Mouse (Mus musculus) megakaryocyte, embryonic 14.5 days (primary cell): Measurements from ENCODE around the gene Fam222b.

ENCODE experiments used
- FLI1 ChIP-seq: IDR thresholded peaks from 2 replicates; pipeline ENCODE4 v1.6.1; 2012; ENCODE audit warnings: low read length, inconsistent platforms, mixed read lengths
- GATA1 ChIP-seq: IDR thresholded peaks from 3 replicates; pipeline ENCODE4 v1.6.1; 2012; ENCODE audit warnings: mixed read lengths, low read length, inconsistent platforms, borderline replicate concordance

DNA sequence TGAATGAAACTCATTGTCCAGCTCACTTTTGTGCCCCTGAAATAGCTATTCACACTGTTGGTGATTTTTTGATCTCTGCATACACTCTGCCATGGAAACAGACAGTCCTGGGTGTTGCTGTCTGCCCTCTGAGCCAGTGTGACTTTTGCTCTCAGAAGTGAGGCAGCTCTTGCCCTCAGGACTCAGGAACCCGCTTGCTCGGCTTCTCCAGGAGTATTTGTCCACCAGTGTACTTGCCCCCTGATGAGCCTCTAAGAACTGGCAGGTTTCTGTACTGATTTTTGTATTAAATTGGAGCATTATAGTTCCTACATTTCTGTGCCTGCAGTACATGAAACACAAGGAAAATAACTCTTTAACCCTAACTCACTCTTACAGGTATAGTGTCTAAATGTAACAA lies 49.1 kb downstream of the Fam222b start:
- TF ChIP-seq GATA1: no peak
- TF ChIP-seq FLI1: no peak
